Mouse (Mus musculus): ENCODE measurements around the gene Nbeal1. TPM values are rescaled to one million over a fixed set of nuclear protein-coding genes. Genes with fewer than 3 reads are reported as not detected.

Gene Nbeal1
- polyA plus RNA-seq, 1 experiment from 2014 or later: 9.0 TPM

DNA sequence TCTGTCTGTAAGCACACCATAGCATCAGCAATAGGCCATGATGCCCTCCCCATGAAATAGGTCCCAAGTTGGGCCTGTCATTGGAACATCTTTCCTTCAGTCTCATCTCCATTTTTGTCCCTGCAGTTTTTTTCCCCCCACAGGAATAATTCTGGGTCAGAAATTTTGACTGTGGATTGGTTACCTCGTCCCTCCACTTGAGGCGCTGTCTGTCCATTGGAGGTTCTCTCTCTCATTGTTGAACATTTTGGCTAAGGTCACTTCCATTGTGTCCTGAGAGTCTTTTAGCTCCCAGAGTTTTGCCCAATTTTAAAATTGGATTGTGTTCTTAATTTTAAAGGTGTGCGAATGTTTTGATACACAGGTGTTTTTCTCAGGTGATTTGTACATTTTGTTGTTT is 16.4 kb downstream of the Nbeal1 start:
- no peak overlapping the region for H3K9ac ChIP-seq
- no peak overlapping the region for H3K4me3 ChIP-seq
- no peak for ATAC-seq (ENCODE audit: low FRiP score, low read depth)
- WGBS: 66% methylated on average over 3 of the region's 3 CpGs
- no peaks in the 10 kb centered on the region for H3K4me1 ChIP-seq
- peaks cover 13% of the 10 kb centered on the region for H3K36me3 ChIP-seq
- no peaks in the 10 kb centered on the region for H3K27me3 ChIP-seq (replicated peaks)
- no peak overlapping the region for H3K4me2 ChIP-seq (replicated peaks)
- H3K27ac ChIP-seq: no peak overlapping the region
- no peaks in the 10 kb centered on the region for H3K9me3 ChIP-seq

DNA sequence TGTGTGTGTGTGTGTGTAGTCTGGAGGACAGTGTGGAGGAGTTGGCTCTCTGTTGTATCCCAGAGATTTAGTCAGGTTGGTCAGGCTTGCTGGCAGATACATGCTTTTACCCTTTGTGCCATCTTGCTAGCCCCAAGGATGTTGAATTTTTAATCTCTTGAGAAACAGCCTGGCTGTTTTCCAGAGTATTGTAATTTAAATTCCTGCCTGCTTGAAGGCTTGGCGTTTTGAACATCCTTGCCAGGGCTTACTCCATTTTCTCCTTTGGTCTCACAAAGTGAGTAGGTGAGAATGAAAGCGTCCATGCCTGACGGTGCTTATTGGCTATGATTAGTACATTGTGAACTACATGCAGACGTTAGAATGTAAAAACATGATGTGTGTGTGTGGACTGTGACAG is 18.6 kb downstream of the Nbeal1 start:
- Histone ChIP-seq H3K9me3 (no peaks in the 10 kb centered on the region), H3K27me3 (replicated peaks) (no peaks in the 10 kb centered on the region)
- ATAC-seq (ENCODE audit: low FRiP score, low read depth): no peak

DNA sequence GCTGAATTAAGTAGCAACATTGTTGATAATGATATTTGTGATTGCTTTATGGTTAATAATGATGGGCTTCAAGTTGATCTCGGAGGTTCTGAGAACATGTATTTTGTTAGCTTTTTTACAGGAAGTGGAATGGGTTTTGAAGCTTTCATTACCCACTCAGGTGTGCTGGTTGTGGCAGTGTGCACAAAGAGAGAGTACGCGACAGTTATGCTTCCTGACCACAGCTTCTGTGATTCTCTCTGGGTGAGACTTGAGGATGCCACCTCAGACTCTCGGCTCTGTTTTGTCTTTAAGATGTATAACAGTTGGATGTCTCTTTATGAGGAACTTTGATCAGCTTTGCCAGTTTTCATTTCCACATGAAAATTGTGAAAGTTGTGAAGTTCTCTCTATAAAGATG is 55.9 kb downstream of the Nbeal1 start:
- WGBS: 94% methylated on average over 4 of the region's 4 CpGs
- H3K9me3 ChIP-seq: no peaks in the 10 kb centered on the region
- no peaks in the 10 kb centered on the region for H3K4me1 ChIP-seq
- peaks cover 23% of the 10 kb centered on the region for H3K36me3 ChIP-seq
- no peaks in the 10 kb centered on the region for H3K27me3 ChIP-seq (replicated peaks)
- no peak overlapping the region for H3K9ac ChIP-seq
- no peak overlapping the region for H3K4me3 ChIP-seq
- H3K27ac ChIP-seq: no peak overlapping the region
- no peak for ATAC-seq (ENCODE audit: low FRiP score, low read depth)
- no peak overlapping the region for H3K4me2 ChIP-seq (replicated peaks)

More for the DNA sequence above, 18.6 kb downstream of the Nbeal1 start:
- Histone ChIP-seq H3K4me3 (no peak overlapping the region), H3K9ac (no peak overlapping the region), H3K27ac (no peak overlapping the region), H3K4me2 (replicated peaks) (no peak overlapping the region), H3K4me1 (no peaks in the 10 kb centered on the region), H3K36me3 (peaks cover 26% of the 10 kb centered on the region)
- WGBS: 79% methylated on average over 4 of the region's 4 CpGs

DNA sequence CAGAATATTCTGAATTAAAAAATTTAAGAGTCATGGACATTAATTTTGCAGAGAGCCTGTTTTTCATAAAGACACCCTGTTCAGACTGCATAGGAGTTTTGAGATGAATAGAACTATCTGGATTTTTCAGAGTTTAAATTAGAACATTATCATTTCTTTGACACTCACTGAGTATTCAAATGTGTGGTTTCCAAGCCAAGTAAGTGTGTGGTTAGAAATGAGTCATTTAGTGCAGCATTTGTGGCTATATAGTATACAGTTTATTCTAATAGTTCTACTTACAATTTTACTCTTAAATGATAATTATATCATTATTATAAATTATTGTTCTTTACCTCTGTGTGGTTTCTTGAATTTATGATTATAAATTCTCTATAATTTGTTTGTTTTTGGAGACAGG is 60.0 kb downstream of the Nbeal1 start:
- no peak for ATAC-seq (ENCODE audit: low FRiP score, low read depth)
- no peak overlapping the region for H3K4me2 ChIP-seq (replicated peaks)
- H3K27ac ChIP-seq: no peak overlapping the region
- H3K9me3 ChIP-seq: no peaks in the 10 kb centered on the region
- peaks cover 24% of the 10 kb centered on the region for H3K36me3 ChIP-seq
- H3K4me1 ChIP-seq: no peaks in the 10 kb centered on the region
- no peak overlapping the region for H3K9ac ChIP-seq
- H3K4me3 ChIP-seq: no peak overlapping the region
- H3K27me3 ChIP-seq (replicated peaks): no peaks in the 10 kb centered on the region

DNA sequence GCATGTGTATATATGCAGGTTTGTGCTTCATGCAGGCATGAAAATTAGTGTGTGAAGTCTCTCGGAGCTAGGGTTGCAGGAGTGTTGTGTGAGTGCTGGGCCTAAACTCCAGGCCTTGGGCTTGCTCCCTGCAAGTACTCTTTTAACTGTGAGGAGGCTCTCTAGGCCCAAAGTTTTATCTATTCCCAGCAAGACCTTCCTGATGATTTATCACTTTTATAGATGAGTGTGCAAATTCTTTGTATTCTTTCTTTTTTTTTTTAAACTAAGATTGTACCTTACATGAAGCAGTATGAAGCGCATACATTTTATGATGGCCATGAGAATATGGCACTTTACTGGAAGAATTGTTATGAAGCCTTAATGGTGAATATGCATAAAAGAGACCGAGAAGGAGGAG is 87.7 kb downstream of the Nbeal1 start:
- 89% methylated on average over 3 of the region's 3 CpGs for WGBS
- no peak overlapping the region for H3K4me2 ChIP-seq (replicated peaks)
- ATAC-seq (ENCODE audit: low FRiP score, low read depth): no peak
- no peaks in the 10 kb centered on the region for H3K4me1 ChIP-seq
- H3K27me3 ChIP-seq (replicated peaks): no peaks in the 10 kb centered on the region
- H3K9me3 ChIP-seq: no peaks in the 10 kb centered on the region
- peaks cover 29% of the 10 kb centered on the region for H3K36me3 ChIP-seq
- H3K9ac ChIP-seq: no peak overlapping the region
- no peak overlapping the region for H3K27ac ChIP-seq
- H3K4me3 ChIP-seq: no peak overlapping the region

DNA sequence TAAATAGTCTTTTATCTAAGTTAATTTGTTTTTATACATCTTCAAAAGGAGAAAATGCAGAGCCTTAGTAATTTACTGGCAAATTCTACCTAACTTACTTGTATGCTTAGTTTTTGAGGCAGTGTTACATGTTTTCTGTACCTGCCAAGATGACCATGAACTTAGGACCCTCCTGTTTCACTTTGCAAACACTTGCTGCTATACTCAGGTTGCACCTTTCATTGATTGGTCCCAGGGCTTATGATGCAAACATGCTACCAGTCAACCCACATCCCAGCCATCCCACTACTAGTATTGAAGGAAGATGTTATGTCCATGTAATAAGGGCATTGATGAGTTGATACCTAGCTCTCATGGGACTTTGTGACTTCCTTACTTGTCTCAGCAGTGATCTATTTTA is 88.9 kb downstream of the Nbeal1 start:
- no peaks in the 10 kb centered on the region for H3K27me3 ChIP-seq (replicated peaks)
- peaks cover 21% of the 10 kb centered on the region for H3K36me3 ChIP-seq
- no peaks in the 10 kb centered on the region for H3K9me3 ChIP-seq
- no peak overlapping the region for H3K4me2 ChIP-seq (replicated peaks)
- ATAC-seq (ENCODE audit: low FRiP score, low read depth): no peak
- no peak overlapping the region for H3K9ac ChIP-seq
- no peaks in the 10 kb centered on the region for H3K4me1 ChIP-seq
- H3K4me3 ChIP-seq: no peak overlapping the region
- no peak overlapping the region for H3K27ac ChIP-seq

DNA sequence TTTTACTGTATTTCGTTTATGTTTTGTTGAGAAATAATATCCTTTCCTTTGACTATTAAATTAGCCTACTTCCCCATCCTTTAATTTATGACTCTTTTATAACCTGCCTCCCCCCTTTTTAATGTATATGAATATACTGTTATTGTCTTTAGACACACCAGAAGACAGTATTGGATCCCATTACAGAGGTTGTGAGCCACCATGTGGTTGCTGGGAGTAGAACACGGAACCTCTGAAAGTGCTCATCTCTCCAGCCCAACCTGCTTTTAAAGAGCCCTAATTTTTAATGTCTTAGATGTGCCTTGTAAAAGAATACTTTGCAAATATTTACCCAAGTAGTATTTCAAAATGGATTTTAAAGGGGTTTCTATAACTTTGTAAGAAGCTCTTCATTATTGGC is 92.1 kb downstream of the Nbeal1 start:
- Histone ChIP-seq H3K9ac (no peak overlapping the region), H3K4me3 (no peak overlapping the region), H3K27me3 (replicated peaks) (no peaks in the 10 kb centered on the region), H3K9me3 (no peaks in the 10 kb centered on the region), H3K4me2 (replicated peaks) (no peak overlapping the region), H3K4me1 (no peaks in the 10 kb centered on the region), H3K27ac (no peak overlapping the region), H3K36me3 (peaks cover 17% of the 10 kb centered on the region)
- no peak for ATAC-seq (ENCODE audit: low FRiP score, low read depth)
- 79% methylated on average over 2 of the region's 2 CpGs for WGBS

DNA sequence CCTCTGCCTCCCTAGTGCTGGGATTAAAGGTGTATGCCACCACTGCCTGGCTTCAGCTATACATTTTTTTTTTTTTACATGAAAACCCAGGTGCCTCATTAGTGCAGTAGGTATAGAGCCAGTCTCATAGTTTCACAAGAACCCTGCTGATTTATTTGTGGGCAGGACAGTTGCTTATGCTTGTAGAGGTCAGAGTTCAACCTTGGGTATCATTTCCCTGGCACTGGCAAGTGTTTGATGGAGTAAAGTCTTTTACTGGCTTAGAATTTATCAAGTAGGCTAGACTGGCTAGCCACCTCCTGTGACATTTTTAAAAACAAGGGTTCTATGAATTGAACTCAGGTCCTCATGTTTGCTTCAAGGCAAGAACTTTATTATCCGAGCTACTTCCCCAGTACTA is 113.5 kb downstream of the Nbeal1 start:
- Histone ChIP-seq H3K9ac (no peak overlapping the region), H3K36me3 (peaks cover 25% of the 10 kb centered on the region), H3K27ac (no peak overlapping the region), H3K4me3 (no peak overlapping the region), H3K27me3 (replicated peaks) (no peaks in the 10 kb centered on the region), H3K9me3 (no peaks in the 10 kb centered on the region), H3K4me2 (replicated peaks) (no peak overlapping the region), H3K4me1 (no peaks in the 10 kb centered on the region)
- ATAC-seq (ENCODE audit: low FRiP score, low read depth): no peak
- 81% methylated on average over 1 of the region's 1 CpGs for WGBS

DNA sequence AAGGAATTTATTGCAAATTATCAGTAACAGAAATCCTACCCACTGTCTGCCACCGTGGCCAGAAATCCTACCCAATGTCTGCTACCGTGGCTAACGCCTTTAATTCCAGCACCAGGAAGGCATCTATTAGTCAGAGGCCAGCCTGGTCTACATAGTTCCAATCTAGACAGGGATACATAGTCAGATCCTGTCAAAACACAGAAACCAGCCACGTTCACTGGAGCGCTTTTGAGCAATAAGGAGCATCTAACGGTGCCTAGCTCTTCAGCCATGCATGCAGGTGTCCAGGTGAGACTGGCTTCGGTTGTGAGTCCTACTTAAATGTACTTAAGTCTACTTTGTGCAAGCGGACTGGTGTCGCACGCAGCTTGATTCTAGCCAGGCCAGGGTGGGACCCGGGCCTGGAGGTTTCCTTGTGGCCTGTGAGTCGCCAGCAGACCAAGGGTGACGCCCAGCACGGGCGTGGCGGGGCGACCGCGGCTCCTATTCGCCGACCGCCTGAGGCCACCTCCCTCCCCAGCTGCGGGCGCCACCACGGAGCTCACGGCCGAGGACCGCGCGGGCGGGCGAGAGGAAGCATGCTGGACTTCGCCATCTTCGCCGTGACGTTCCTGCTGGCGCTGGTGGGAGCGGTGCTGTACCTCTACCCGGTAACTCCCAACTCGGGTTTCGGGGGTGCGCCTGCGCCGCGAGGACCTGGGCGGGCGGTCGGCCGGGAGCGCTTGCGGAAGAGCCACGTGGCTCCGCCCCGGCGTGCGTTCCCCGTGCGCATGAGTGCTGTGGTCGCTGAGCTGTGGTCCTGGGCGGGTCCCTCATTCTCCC is 162.6 kb downstream of the Nbeal1 start, which contains the start of gene Cyp20a1:
Gene Cyp20a1 (plus strand): TSS at position 516 of the 822 bp plus-strand sequence.
- Histone ChIP-seq H3K4me1 (no peaks in the 10 kb centered on the region), H3K27me3 (replicated peaks) (no peaks in the 10 kb centered on the region), H3K36me3 (peaks cover 7% of the 10 kb centered on the region; the same call in 1 of the 2 replicates), H3K9ac (peak within 1 kb of the TSS; percentile 68), H3K27ac (peak within 1 kb of the TSS; percentile 74), H3K4me2 (replicated peaks) (peak within 1 kb of the TSS; percentile 66), H3K9me3 (no peaks in the 10 kb centered on the region), H3K4me3 (peak within 1 kb of the TSS; percentile 66)
- 2% methylated on average over 60 of the region's 60 CpGs for WGBS
- peak; percentile 97 for ATAC-seq (ENCODE audit: low FRiP score, low read depth)

DNA sequence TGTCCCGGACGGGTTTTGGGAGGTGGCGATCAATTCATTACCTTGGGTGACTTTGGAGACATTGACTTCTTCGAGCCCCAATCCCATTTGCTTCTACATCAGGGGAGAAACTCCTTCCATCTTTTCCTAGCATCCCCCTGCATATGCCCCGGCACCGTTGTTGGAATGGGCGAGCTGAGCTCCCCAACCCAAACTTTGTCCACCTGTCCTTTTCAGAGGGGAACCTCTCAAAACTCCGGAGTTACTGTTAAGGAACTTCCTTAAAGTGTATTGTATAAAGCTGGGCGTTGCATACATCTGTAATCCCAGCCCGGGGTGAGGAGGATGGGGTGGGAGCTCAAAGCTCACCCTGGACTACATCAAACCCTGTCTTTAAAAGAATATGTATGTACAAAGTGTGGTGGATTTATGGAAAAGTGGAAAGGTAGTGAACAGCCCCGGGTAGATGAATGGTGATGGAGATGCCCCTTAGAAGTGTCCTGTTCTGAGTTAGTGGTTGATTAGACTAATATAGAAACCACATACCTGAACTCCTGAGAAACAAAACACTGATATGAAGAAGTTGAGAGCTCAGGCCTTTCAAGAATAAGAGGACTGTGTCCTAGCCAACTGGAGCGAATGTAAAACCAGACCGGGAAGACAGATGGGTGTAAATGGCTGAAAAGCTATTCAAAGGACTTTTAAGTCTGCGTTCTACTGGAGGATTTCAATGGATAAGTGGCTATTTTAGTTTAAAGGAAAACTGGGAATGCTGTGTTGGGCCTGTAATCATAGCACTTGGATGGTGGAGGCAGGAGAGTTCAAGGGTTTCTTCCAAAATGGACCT is 163.4 kb downstream of the Nbeal1 start:
- Histone ChIP-seq H3K36me3 (peaks cover 3% of the 10 kb centered on the region; the same call in 1 of the 2 replicates), H3K9ac (peak overlapping the region; percentile 68), H3K4me2 (replicated peaks) (peak overlapping the region; percentile 66), H3K4me3 (peak overlapping the region; percentile 66), H3K4me1 (no peaks in the 10 kb centered on the region), H3K9me3 (no peaks in the 10 kb centered on the region), H3K27ac (no peak overlapping the region), H3K27me3 (replicated peaks) (no peaks in the 10 kb centered on the region)
- 11% methylated on average over 14 of the region's 14 CpGs for WGBS
- ATAC-seq (ENCODE audit: low FRiP score, low read depth): peak; percentile 54

DNA sequence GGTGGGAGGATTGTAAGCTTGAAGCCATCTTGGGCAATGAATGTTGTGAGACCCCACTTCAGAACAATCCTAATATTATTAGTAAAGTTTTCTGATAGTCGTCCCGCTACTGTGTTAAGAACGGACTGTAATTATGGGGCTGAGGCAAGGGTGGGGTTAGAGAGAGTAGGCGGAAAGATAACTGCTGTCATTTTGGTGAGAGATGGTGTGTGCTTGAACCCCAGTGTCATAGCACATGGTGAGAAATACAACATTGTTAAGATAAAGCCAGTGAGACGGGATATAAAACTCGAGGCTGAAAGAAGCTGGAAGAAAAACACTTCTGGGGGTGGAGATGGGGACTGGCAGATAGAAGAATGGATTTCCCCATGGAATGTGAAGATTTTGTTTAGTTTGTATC is 164.3 kb downstream of the Nbeal1 start:
- H3K9ac ChIP-seq: no peak overlapping the region
- peaks cover 6% of the 10 kb centered on the region; the same call in 1 of the 2 replicates for H3K9me3 ChIP-seq
- WGBS: 92% methylated on average over 6 of the region's 6 CpGs
- no peaks in the 10 kb centered on the region for H3K27me3 ChIP-seq (replicated peaks)
- no peak overlapping the region for H3K4me2 ChIP-seq (replicated peaks)
- ATAC-seq (ENCODE audit: low FRiP score, low read depth): no peak
- no peak overlapping the region for H3K27ac ChIP-seq
- no peaks in the 10 kb centered on the region for H3K36me3 ChIP-seq
- H3K4me1 ChIP-seq: no peaks in the 10 kb centered on the region
- no peak overlapping the region for H3K4me3 ChIP-seq

DNA sequence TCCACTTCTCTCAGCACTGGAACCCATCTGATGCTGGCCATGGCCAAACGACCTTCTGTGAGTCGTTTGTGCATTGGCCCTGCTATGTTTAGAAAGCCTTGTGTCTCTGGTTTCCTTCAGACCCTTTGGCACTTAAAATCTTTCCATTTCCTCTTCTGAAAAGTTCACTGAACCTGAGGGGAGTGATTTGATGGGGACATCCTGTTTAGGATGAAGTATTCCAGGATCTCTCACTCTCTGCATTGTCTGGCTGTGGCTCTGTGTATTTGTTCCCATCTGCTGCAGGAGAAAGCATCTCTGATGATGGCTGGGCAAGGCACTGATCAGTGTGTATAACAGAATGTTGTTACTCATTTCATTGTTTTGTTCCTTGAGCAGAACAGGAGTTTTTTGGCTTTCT is 165.3 kb downstream of the Nbeal1 start:
- Histone ChIP-seq H3K27me3 (replicated peaks) (no peaks in the 10 kb centered on the region), H3K27ac (no peak overlapping the region), H3K4me2 (replicated peaks) (no peak overlapping the region), H3K9me3 (peaks cover 7% of the 10 kb centered on the region; the same call in 1 of the 2 replicates), H3K36me3 (no peaks in the 10 kb centered on the region), H3K4me1 (no peaks in the 10 kb centered on the region), H3K9ac (no peak overlapping the region), H3K4me3 (no peak overlapping the region)
- 80% methylated on average over 2 of the region's 2 CpGs for WGBS
- no peak for ATAC-seq (ENCODE audit: low FRiP score, low read depth)

All from neural tube, embryonic 12.5 days (tissue).